Mouse (Mus musculus) left cerebral cortex, adult 9 months (tissue): Measurements from ENCODE around the gene Galnt6.
A peak's percentile ranks its signal among the peaks of the same experiment; 100 is the strongest.

ENCODE experiments used
- DNase-seq, 2 experiments: peaks; one replicate each; pipeline ENCODE4 v3.0.0; 2022; ENCODE audit warnings: low spot score in 2 of 2

The Galnt6 gene

DNA sequence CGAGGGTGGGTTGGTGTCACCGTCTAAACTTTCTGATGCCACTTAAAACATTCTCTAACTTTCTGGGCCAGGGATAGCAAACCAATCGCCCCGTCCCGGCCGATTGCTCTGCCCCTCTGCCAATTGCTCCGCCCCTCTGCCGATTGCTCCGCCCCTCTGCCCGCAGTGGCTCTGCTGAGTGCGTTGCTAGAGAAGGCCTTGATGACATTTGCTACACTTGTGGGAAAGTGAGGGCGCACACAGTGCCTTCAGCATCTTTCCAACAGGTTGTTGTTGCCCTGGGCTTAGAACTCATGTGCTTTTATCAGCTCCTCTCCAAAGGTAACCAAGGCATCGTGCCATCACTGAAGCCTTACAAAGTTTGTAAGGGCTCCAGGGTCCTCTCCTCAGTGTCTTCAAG, 43.9 kb downstream of the Galnt6 start:
- no peak for DNase-seq

DNA sequence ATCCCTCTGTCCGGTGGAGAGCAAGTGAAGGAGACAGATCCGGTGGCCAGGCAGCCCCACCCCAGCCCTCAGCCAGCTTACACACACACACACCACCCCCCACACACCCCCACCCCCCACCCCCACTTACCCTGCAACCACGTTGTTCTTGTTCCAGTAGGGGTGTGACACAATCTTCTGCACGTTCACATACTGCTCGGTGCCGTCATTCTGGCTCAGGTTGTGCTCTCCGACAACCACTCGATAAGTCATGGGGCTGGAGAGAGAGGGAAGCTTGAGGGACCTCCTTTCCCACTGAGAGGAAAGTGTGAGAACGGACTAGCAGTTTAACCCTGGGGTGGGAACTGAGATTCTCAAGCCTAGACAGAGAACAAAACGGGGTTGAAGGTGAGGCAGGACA, 44.7 kb downstream of the Galnt6 start:
- no peak for DNase-seq

GRCm38 (mm10) chr15:100683041-100683440, 46.1 kb downstream of the Galnt6 start:
- DNase-seq: peak in 1 of 2 experiments; percentile 86

DNA sequence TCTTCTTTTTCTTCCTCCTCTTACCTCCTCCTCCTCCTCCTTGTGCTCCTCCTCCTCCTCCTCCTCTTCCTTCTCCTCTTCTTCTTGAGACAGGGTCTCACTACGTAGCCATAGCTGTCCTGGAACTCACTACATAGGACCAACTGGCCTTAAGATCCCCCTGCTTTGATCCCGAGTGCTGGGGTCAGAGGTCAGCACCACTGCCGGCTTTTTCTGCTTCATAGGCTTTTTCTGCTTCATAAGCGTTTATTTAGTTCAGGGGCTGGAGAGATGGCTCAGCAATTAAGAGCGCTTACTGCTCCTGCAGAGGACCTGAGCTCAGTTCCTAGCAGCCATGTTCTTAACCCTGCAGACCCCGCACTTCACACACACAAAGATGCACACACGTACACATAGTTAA, 47.4 kb downstream of the Galnt6 start:
- no peak for DNase-seq

GRCm38 (mm10) chr15:100680381-100680780, 48.8 kb downstream of the Galnt6 start:
- no peak for DNase-seq

GRCm38 (mm10) chr15:100679005-100679404, 50.2 kb downstream of the Galnt6 start:
- DNase-seq: no peak

GRCm38 (mm10) chr15:100678581-100678980, 50.6 kb downstream of the Galnt6 start:
- DNase-seq: no peak

DNA sequence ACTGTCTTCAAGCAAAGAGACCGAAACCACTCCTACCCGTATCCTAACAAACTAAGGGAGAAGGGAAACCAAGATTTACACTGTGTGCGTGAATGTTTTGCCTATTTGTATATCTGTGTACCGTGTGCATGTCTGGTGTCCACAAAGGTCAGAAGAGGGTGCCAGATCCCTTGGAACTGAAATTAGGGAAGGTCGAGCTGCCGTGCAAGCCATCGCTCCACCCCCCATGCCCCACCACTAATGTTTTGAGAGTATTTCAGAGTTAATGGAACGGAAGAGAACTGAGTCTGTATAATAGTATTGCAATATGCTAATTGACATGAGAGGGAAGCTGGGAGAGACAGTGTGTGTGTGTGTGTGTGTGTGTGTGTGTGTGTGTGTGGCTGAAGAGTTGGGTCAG, 51.5 kb downstream of the Galnt6 start:
- DNase-seq: no peak

DNA sequence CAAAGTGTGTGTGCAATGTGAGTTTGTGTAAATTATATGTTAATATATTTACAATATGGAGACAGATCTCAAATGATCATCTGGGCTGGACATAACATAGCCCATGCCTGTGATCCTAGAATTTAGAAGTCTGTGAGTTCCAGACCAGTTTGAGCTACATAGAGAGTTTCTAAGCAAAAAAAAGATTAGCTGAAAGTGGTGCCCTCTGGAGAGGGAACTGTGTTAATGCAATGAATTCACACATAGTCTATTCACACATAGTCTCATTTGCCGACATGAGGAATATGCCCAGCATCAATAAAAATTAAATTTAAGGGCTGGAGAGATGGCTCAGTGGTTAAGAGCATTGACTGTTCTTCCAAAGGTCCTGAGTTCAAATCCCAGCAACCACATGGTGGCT, 52.7 kb downstream of the Galnt6 start:
- no peak for DNase-seq

- DNase-seq: no peak
Measured at GRCm38 (mm10) chr15:100675486-100675885, 53.7 kb downstream of the Galnt6 start.

DNA sequence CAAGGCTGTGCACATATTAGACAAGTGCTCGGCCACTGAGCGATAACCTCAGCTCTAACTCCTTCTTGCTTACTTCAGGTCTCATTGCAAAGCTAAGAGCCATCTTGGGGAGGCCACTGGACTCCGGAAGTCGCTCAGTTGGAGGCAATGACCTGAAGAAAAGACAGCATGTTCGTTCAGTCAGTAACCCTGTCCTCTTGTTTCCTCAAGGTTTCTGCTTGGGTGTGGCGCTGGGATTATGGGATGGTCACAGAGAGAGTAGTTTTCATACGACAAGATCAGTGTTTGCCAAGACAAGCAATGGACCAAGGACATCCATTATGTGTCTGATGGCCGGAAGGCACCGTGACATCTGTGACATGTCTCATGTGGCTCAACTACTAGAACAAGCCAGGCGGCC, 54.6 kb downstream of the Galnt6 start:
- no peak for DNase-seq

DNA sequence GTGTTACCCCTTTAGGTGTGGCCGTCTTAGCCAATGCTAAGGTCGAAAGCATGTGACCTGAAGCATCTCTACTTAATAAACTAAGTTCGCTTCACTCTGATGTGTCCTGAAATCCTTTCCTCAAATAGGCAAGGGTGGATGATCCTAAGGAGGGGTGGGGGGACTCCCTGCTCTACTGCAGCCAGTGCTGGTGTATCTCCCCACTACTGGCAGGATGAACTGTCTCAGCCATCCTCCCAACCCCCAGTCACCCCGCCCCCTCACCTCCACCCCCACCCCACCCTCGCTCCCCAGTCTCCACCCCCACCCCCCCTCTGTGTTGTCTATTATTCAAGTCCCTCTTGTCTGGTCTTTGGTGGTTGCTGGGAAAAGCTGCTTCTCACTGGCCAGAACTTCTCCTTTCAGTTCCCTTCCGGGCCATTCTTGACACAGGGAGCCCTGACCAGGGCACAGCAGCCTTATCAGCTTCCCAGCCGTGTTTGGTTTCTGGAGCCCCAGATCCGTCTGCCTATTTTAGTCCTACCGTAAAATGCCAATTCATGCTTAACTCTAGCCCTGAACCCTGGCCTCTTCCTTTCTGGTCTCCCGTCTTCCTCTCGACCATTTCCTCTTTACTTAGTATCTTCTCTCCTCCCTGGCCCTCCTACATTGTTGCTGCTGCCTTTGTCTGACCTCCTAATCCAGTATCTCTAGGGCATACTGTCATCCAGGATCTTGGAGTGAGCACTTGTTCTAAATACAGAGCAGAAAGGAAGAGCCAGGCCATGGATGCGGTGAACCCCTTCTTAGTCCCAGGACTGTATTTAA, 55.4 kb downstream of the Galnt6 start:
- no peak for DNase-seq

GRCm38 (mm10) chr15:100670833-100671232, 58.3 kb downstream of the Galnt6 start:
- no peak for DNase-seq

- DNase-seq: no peak
Measured at GRCm38 (mm10) chr15:100670004-100670403, 59.2 kb downstream of the Galnt6 start.

GRCm38 (mm10) chr15:100669337-100669736, 59.8 kb downstream of the Galnt6 start, which contains the start of gene Bin2:
Gene Bin2, minus strand, starts transcription at chr15:100669553.
- DNase-seq: no peak

GRCm38 (mm10) chr15:100667871-100668545, 61.2 kb downstream of the Galnt6 start:
- no peak for DNase-seq

GRCm38 (mm10) chr15:100667420-100667819, 61.8 kb downstream of the Galnt6 start:
- no peak for DNase-seq

DNA sequence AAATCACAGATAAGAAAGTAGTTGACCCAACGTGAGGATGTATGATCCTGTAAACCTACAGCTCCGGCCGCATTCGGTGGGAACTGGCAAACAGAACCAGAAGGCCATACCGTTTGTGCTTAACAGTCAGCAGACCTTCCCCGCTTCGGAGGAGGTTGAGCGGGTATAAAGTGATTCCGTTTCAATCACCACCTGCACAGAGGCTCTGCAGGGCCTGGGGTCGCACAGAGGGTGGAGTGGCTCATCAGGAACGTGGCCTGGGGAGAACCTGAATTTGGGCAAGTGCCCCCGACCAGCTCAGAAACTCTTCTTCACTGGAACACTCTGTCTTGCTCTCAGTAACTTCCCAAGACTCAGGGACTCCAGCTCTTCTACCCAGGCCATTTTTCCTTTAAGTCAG, 62.3 kb downstream of the Galnt6 start:
- DNase-seq: no peak

DNA sequence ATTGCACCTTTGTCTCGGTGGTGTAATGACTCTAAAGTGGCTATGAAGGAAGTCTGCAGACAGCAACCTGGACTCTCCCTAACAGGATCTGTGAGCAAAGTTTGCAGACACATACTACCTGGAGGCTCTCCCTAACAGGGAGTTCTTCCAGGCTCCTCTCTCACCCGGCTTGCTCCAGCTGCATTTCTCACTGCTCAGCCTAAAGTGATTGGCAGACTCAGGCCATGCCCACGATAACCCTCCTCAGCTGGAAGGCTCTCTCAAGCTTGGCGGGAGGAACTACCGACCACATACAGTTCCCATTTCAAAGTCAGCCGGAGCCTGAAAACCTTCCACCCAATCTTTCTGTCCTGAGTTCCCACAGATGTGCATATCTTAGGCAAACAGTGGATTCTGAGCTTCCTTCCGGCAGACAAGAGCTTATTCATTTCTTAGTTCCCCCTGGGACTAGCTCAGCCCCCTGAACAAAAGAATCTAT, 62.9 kb downstream of the Galnt6 start:
- DNase-seq: no peak

GRCm38 (mm10) chr15:100665411-100666218, 63.6 kb downstream of the Galnt6 start:
- DNase-seq: no peak

DNA sequence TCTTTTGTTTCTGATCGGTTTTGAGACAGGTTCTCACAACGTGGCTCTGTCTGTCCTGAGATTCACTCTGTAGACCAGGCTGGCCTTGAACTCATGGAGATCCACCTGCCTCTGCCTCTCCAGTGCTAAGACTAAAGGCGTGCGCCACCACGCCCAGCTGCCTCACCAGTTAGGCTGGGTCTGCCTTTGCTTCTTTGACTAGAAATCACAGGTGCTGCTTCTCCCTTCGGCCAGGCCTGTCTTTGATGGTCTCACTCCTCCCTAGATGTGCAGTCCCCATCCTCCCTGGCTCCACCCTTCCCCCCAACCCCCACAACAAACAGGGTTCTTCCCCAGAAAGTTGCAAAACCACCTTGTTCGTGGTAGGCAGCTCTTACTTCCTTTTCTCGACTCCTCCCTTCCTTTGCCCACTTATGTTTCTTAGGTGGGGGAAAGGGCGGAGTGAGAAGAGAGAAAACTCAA, 64.3 kb downstream of the Galnt6 start:
- DNase-seq: no peak

- no peak for DNase-seq
Measured at GRCm38 (mm10) chr15:100660805-100661204, 68.4 kb downstream of the Galnt6 start.
